Mouse (Mus musculus) cerebellum, adult 9-11 months (tissue): ENCODE measurements around the gene Mup16.
"Not testable (repeated sequence)": the region's sequence is repeated elsewhere in the genome, so short reads cannot be mapped to it uniquely, and the experiment has no call there.

ENCODE experiments used
- DNase-seq: peaks from one replicate; pipeline ENCODE4 v3.0.0; 2022

Mup16 gene

GRCm38 (mm10) chr4:61519431-61519830, at the start of gene Mup16:
Mup16 (minus strand) TSS chr4:61519531.
- not testable (repeated sequence) for DNase-seq

- not testable (repeated sequence) for DNase-seq
Measured at GRCm38 (mm10) chr4:61555887-61556286, 36.6 kb upstream of the Mup16 start.
